Mouse (Mus musculus) kidney, embryonic 16.5 days (tissue): ENCODE data around the gene Gamt. TPM values are rescaled to one million over a fixed set of nuclear protein-coding genes. Genes with fewer than 3 reads are reported as not detected.
"Not testable (repeated sequence)": the region's sequence is repeated elsewhere in the genome, so short reads cannot be mapped to it uniquely, and the experiment has no call there.

Experiments used
- ATAC-seq: fragments of 200-750 bp; cut with Nextera tagmentation; 2 replicates; pipeline ENCODE4 v1.8.0; 2017; ENCODE audit warnings: moderate TSS enrichment; ENCODE audit not compliant: low FRiP score, low TSS enrichment
- H3K27ac ChIP-seq: fragments of 300-500 bp; sonication (generic); 2 replicates; pipeline ENCODE4 v1.5.1; 2014; ENCODE audit warnings: low read length
- H3K27me3 ChIP-seq: fragments of 300-500 bp; sonication (generic); 2 replicates; pipeline ENCODE4 v1.6.1; 2014; ENCODE audit warnings: low read length, control low read depth, mixed read lengths; ENCODE audit not compliant: insufficient read depth
- H3K36me3 ChIP-seq: fragments of 300-500 bp; sonication (generic); 2 replicates; pipeline ENCODE4 v1.6.1; 2014; ENCODE audit warnings: low read length, control low read depth, mixed read lengths; ENCODE audit not compliant: insufficient read depth
- H3K4me1 ChIP-seq: fragments of 300-500 bp; sonication (generic); 2 replicates; pipeline ENCODE4 v1.6.1; 2014; ENCODE audit warnings: low read length, control low read depth, mixed read lengths; ENCODE audit not compliant: insufficient read depth
- H3K4me2 ChIP-seq: fragments of 300-500 bp; sonication (generic); replicated peaks from 2 replicates; pipeline ENCODE4 v1.6.1; 2014; ENCODE audit warnings: low read depth, low read length
- H3K4me3 ChIP-seq: fragments of 300-500 bp; sonication (generic); 2 replicates; pipeline ENCODE4 v1.5.1; 2014; ENCODE audit warnings: mild to moderate bottlenecking, low read length
- H3K9ac ChIP-seq: fragments of 300-500 bp; sonication (generic); replicated peaks from 2 replicates; pipeline ENCODE4 v1.6.1; 2014; ENCODE audit warnings: low read length
- H3K9me3 ChIP-seq: fragments of 300-500 bp; sonication (generic); 2 replicates; pipeline ENCODE4 v1.6.1; 2016; ENCODE audit warnings: low read length, control low read depth
- WGBS: fragments of 180-500 bp; shearing (Covaris S2); extraction: QIAGEN DNeasy Blood & Tissue Kit; methylation state at CpG from one replicate; pipeline ENCODE4 v1.1.7; 2014; 5-methylcytosine and 5-hydroxymethylcytosine counted together
- microRNA-seq: library from miRNA; unstranded; fragments of <30 nt; microRNA quantifications from one replicate; pipeline ENCODE4, GENCODE M21; 2016
- polyA plus RNA-seq: library from polyadenylated mRNA; unstranded; fragments of >200 nt; fragmentation: Nextera tagmentation; extraction: Ambion mirVana; gene quantifications from 2 replicates; pipeline ENCODE4 v1.2.1, GENCODE M21; 2015

Gene Gamt
- polyA plus RNA-seq, 1 experiment from 2014 or later: 38.3 TPM

DNA sequence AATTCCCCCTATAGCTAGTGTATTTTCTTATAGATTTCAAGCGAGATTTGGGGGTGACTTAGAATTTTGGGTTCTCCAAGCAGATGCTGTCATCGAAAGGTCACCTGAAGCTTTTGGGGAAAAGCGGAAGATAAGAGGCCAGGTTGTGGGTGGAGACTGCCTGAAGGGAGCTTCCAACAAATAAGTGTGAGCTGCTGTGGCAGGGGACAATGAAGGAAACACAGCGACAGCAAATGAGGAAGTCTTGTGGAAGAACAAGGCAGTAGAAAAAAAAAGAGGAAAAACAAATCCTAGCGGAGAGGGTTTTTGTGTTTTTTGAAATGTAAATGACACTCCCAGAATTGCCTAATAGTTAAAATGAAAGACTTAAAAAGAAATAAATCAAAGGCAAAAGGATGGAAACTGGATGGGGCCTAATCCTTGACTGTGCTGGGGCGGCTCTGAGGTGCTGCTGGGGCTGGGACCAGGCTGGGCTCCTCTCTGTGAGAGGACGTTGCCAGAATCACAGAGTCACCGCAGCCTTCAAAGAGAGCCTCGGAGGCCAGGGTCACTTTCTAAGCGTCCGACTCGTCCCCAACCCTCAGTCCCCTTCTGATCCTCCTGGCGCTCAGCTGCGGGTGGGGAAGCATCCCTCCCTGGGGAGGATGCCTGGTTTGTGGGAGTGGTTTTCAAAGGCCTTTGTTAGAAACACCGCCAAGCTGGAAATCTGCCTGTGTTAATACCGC lies 45.6 kb downstream of the Gamt start:
- Histone ChIP-seq H3K27me3 (no peaks in the 10 kb centered on the region), H3K4me2 (no peak overlapping the region), H3K4me3 (no peak overlapping the region), H3K36me3 (no peaks in the 10 kb centered on the region), H3K9ac (0 out of 2 replicates have a peak overlapping the region, but pooled peaks have one; percentile 11), H3K4me1 (no peaks in the 10 kb centered on the region), H3K27ac (no peak overlapping the region), H3K9me3 (no peaks in the 10 kb centered on the region)
- ATAC-seq: no peak
- WGBS: 34% methylated on average over 16 of the region's 16 CpGs

DNA sequence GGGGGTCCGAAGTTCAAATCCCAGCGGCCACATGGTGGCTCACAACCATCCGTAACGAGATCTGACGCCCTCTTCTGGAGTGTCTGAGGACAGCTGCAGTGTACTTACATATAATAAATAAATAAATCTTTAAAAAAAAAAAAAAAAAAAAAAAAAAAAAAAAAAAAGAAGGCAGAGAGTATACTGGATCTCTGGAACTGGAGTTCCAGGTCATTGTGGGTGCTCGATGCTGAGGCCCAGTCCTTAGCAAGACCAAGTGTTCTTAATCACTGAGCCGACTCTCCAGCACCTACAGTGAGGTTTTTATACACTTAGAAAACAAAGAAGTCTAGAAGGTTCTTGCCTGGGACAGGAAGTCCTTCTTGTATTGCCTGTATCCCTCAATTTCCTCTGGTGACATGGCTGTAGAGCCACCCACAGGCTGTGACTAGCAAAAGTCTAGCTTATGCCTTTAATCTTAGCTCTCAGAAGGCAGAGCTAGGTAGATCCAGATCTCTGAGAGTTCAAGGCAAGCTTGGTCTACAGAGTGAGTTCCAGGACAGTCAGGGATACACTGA lies 49.2 kb downstream of the Gamt start:
- H3K36me3 ChIP-seq, H3K4me1 ChIP-seq, H3K9me3 ChIP-seq, H3K4me2 ChIP-seq, H3K27me3 ChIP-seq, ATAC-seq, H3K9ac ChIP-seq, H3K4me3 ChIP-seq, H3K27ac ChIP-seq: not testable (repeated sequence)
- WGBS: 83% methylated on average over 5 of the region's 7 CpGs

DNA sequence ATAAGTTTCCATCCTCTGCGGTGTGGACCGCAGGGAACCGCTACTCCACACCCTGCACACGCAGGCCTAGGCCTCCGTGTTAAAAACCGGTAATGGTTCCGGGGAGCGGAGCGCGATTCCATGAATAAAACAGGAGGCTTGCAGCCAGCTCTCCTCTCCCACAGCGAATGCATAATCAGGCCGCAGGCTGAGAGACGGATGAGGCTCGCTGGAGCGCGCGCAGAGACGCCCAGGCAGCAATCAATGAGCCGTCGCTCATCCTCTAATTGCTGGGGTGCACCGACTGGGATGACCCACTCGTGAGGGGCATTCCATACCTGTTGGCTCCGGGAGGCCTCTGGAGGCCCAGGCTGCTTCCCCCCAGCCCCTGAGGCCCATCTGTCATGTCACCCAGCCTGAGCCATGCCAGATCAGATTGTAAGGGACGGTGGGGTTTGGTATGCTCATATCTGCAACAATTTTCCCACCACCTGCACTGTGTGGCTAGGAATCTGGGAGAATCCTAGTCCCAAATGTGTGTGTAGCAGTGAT lies 51.9 kb downstream of the Gamt start:
- Histone ChIP-seq H3K27ac (no peak overlapping the region), H3K4me2 (peak overlapping the region; percentile 32; the same call in 1 of the 2 replicates), H3K4me3 (no peak overlapping the region), H3K4me1 (peaks cover 11% of the 10 kb centered on the region), H3K36me3 (no peaks in the 10 kb centered on the region), H3K27me3 (no peaks in the 10 kb centered on the region; the same call in 1 of the 2 replicates), H3K9ac (peak overlapping the region; percentile 31), H3K9me3 (no peaks in the 10 kb centered on the region)
- 0 out of 2 replicates have a peak, but pooled peaks have one; percentile 18 for ATAC-seq
- 11% methylated on average over 24 of the region's 24 CpGs for WGBS

DNA sequence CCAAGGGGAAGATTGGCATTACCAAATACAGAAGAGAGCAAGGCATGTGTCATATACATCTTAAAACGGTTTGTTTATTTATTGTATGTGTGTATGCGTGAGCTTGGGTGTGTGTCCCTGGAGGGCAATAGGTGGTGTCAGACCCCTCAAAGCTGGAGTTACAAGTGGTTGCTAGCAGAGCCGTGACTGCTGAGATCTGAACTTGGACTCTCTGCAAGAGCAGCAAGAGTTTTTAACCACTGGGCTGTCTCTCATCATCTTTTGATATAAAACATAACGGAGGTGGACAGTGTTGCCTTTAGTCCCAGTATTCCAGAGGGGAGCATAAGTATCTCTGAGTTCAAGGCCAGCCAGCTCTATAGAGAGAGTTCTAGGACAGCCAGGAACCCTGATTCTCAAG lies 52.6 kb downstream of the Gamt start:
- Histone ChIP-seq H3K4me1 (peaks cover 11% of the 10 kb centered on the region), H3K36me3 (no peaks in the 10 kb centered on the region)
- WGBS: 78% methylated on average over 4 of the region's 4 CpGs

More for the DNA sequence above, 52.6 kb downstream of the Gamt start:
- Histone ChIP-seq H3K9ac (no peak overlapping the region), H3K9me3 (no peaks in the 10 kb centered on the region), H3K4me2 (no peak overlapping the region), H3K4me3 (no peak overlapping the region), H3K27me3 (no peaks in the 10 kb centered on the region; the same call in 1 of the 2 replicates), H3K27ac (no peak overlapping the region)
- ATAC-seq: no peak

Small RNAs within 50 kb of the gene (microRNA-seq; reads per million reads assigned to microRNA genes)
- not detected for gene Mir6911

Other genes starting within 250 kb of the Gamt start
- 10.5 and 11.3 TPM in 2 replicates for gene Arhgap45, start 244.4 kb downstream of the Gamt start, polyA plus RNA-seq
- gene Polr2e, start 221.2 kb downstream of the Gamt start, polyA plus RNA-seq: 242 and 248 TPM in 2 replicates
- 617 and 706 TPM in 2 replicates for gene Gpx4, start 213.8 kb downstream of the Gamt start, polyA plus RNA-seq
- gene Sbno2, start 155.4 kb downstream of the Gamt start, polyA plus RNA-seq: 16.1 and 17.6 TPM in 2 replicates
- gene Stk11, start 145.2 kb downstream of the Gamt start, polyA plus RNA-seq: 18.2 and 20.2 TPM in 2 replicates
- 676 and 688 TPM in 2 replicates for gene Atp5d, start 122.4 kb downstream of the Gamt start, polyA plus RNA-seq
- gene Cbarp, start 120.2 kb downstream of the Gamt start, polyA plus RNA-seq: 6.4 and 7.3 TPM in 2 replicates
- 15.9 and 16.8 TPM in 2 replicates for gene Midn, start 112.7 kb downstream of the Gamt start, polyA plus RNA-seq
- gene Cirbp, start 95.0 kb downstream of the Gamt start, polyA plus RNA-seq: 96.2 and 101 TPM in 2 replicates
- 15.2 and 15.3 TPM in 2 replicates for gene 1600002K03Rik, start 88.1 kb downstream of the Gamt start, polyA plus RNA-seq
- gene Efna2, start 81.5 kb downstream of the Gamt start, polyA plus RNA-seq: 11.0 and 11.8 TPM in 2 replicates
- 72.2 and 74.6 TPM in 2 replicates for gene Mum1, start 34.6 kb downstream of the Gamt start, polyA plus RNA-seq
- 398 and 444 TPM in 2 replicates for gene Ndufs7, start 11.9 kb downstream of the Gamt start, polyA plus RNA-seq
- 52.7 and 55.4 TPM in 2 replicates for gene Dazap1, start 474 bp upstream of the Gamt start, polyA plus RNA-seq
- 899 and 901 TPM in 2 replicates for gene Rps15, start 31.4 kb upstream of the Gamt start, polyA plus RNA-seq
- gene Apc2, start 35.0 kb upstream of the Gamt start, polyA plus RNA-seq: 1.6 and 1.9 TPM in 2 replicates
- gene 2310011J03Rik, start 59.5 kb upstream of the Gamt start, polyA plus RNA-seq: 52.9 and 54.8 TPM in 2 replicates
- 8.6 and 8.8 TPM in 2 replicates for gene Pcsk4, start 68.5 kb upstream of the Gamt start, polyA plus RNA-seq
- 11.0 and 11.5 TPM in 2 replicates for gene Reep6, start 68.9 kb upstream of the Gamt start, polyA plus RNA-seq
- gene Adamtsl5, start 87.4 kb upstream of the Gamt start, polyA plus RNA-seq: 4.8 and 5.4 TPM in 2 replicates
- gene Plk5, start 95.4 kb upstream of the Gamt start, polyA plus RNA-seq: 0.97 and 1.2 TPM in 2 replicates
- gene Mex3d, start 126.6 kb upstream of the Gamt start, polyA plus RNA-seq: 3.8 and 5.1 TPM in 2 replicates
- 266 and 277 TPM in 2 replicates for gene Mbd3, start 138.5 kb upstream of the Gamt start, polyA plus RNA-seq
- gene Uqcr11, start 145.8 kb upstream of the Gamt start, polyA plus RNA-seq: 840 and 906 TPM in 2 replicates
- gene Tcf3, start 172.6 kb upstream of the Gamt start, polyA plus RNA-seq: 118 and 126 TPM in 2 replicates
- gene Onecut3, start 233.8 kb upstream of the Gamt start, polyA plus RNA-seq: not detected in 2 replicates